Mouse (Mus musculus) liver, postnatal 0 days (tissue): ENCODE measurements around the gene Rho. TPM values are rescaled to one million over a fixed set of nuclear protein-coding genes. Genes with fewer than 3 reads are reported as not detected.

Experiments used
- ATAC-seq: fragments of 200-750 bp; cut with Nextera tagmentation; 2 replicates; pipeline ENCODE4 v1.8.0; 2017; ENCODE audit warnings: mild to moderate bottlenecking, moderate library complexity
- DNase-seq: peaks from one replicate; pipeline ENCODE4 v3.0.0-alpha.2; 2016
- H3K27ac ChIP-seq: fragments of 300-500 bp; sonication (generic); 2 replicates; pipeline ENCODE4 v1.5.1; 2014; ENCODE audit warnings: antibody characterized with exemption, moderate library complexity, mild to moderate bottlenecking, low read depth
- H3K27me3 ChIP-seq: fragments of 300-500 bp; sonication (generic); 2 replicates; pipeline ENCODE4 v1.6.1; 2014; ENCODE audit warnings: low read length, control low read depth, mixed read lengths; ENCODE audit not compliant: insufficient read depth
- H3K36me3 ChIP-seq: fragments of 300-500 bp; sonication (generic); replicated peaks from 2 replicates; pipeline ENCODE4 v1.6.1; 2014; ENCODE audit warnings: mild to moderate bottlenecking, control low read depth, low read length, moderate library complexity, mixed read lengths; ENCODE audit not compliant: insufficient read depth
- H3K4me1 ChIP-seq: fragments of 300-500 bp; sonication (generic); 2 replicates; pipeline ENCODE4 v1.6.1; 2014; ENCODE audit warnings: antibody characterized with exemption, mild to moderate bottlenecking, control low read depth; ENCODE audit not compliant: insufficient read depth
- H3K4me2 ChIP-seq: fragments of 300-500 bp; sonication (generic); 2 replicates; pipeline ENCODE4 v1.6.1; 2014; ENCODE audit warnings: low read depth, mild to moderate bottlenecking, low read length, moderate library complexity, mixed read lengths
- H3K4me3 ChIP-seq: fragments of 300-500 bp; sonication (generic); 2 replicates; pipeline ENCODE4 v1.5.1; 2014; ENCODE audit warnings: low read depth, low read length
- H3K9ac ChIP-seq: fragments of 300-500 bp; sonication (generic); replicated peaks from 2 replicates; pipeline ENCODE4 v1.6.1; 2014; ENCODE audit warnings: mild to moderate bottlenecking, moderate library complexity
- H3K9me3 ChIP-seq: fragments of 300-500 bp; sonication (generic); 2 replicates; pipeline ENCODE4 v1.6.1; 2016; ENCODE audit warnings: mild to moderate bottlenecking, control low read depth, low read length, mixed read lengths
- CTCF ChIP-seq: sonication (generic); IDR thresholded peaks from 2 replicates; pipeline ENCODE4 v1.5.1; 2016; ENCODE audit warnings: antibody characterized with exemption, low read depth
- EP300 ChIP-seq: IDR thresholded peaks from 2 replicates; pipeline ENCODE4 v1.6.1; 2016; ENCODE audit warnings: antibody characterized with exemption, low read depth, mild to moderate bottlenecking
- WGBS: fragments of 180-500 bp; shearing (Covaris S2); extraction: QIAGEN DNeasy Blood & Tissue Kit; methylation state at CpG from one replicate; pipeline ENCODE4 v1.1.7; 2014; ENCODE audit not compliant: insufficient replicate concordance; 5-methylcytosine and 5-hydroxymethylcytosine counted together
- polyA plus RNA-seq: library from polyadenylated mRNA; unstranded; fragments of >200 nt; fragmentation: Nextera tagmentation; extraction: Ambion mirVana; gene quantifications from 2 replicates; pipeline ENCODE4 v1.2.1, GENCODE M21; 2015

Gene Rho
- polyA plus RNA-seq, 1 experiment from 2014 or later: not detected

DNA sequence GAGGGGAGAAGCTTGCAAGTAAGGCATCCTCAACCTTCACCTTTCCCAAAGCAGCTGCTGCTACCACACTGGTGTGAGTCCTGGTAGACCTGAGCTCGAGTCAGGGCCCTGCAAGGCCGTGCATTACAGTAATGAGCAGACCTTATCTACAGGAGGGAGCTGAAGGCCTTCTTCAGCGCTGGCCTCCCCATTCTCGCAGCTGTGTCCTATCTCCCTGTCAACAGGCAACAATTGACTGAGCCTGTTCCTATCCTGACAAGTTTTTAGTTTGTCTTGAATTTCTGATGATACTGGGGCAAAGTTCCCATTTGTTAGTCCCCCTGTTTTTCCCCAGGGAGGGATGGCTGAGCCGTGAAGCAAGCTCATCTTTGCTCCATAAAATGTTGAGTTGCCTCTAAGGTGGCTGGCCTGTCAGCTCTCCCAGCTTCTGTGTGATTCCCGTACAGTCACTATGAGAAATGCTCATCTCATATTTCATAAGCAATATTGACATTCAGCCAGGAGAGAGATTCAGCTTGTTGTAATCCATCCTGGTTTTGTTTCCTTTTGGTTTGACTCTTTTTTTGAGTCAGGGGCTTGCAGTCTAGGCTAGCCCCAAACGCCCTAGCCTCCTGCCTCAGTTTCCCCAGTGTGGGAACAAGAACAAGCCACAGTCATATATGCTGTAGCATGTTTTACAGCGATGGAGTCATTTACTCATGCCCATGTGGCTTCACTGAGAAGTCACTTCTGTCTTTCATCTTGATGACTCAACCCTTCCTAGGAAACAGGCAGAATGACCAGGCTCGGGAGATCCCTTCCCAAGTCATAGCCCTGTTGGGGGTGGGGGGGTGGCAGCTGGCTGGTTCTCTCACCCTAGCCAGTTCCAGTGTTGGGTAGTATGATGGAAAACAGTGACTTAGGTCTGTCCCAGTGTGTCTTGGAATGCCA is 12.2 kb downstream of the Rho start:
- Histone ChIP-seq H3K9me3 (no peaks in the 10 kb centered on the region), H3K4me2 (no peak overlapping the region), H3K27me3 (no peaks in the 10 kb centered on the region), H3K4me1 (peaks cover 10% of the 10 kb centered on the region), H3K9ac (no peak overlapping the region), H3K27ac (no peak overlapping the region), H3K36me3 (no peaks in the 10 kb centered on the region), H3K4me3 (no peak overlapping the region)
- ATAC-seq (no peak), DNase-seq (no peak)
- TF ChIP-seq EP300 (no peak), CTCF (no peak)
- WGBS: 50% methylated on average over 9 of the region's 9 CpGs

DNA sequence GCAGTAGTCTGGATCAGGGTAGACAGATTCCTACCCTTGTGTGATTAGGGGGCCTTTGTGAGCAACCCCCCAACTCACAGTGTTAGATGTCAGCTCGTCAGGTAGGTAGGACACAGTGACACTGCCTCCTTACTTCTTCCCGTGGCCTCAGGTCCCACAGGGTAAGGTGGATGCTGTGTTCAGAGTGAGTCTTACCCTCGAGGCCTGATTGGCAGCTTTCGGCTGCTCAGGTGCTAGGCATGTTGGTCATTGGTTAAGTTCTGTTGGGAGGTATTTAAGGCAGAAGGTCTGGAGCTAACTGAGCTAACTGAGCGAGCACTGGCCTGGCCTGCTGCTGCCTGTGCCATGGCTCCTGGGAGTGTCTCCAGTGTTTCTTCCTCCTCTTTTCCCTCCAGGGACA is 13.1 kb downstream of the Rho start, which contains the start of gene H1foo:
H1foo (plus strand) TSS at position 301 of the 400 bp plus-strand sequence.
- DNase-seq (no peak), ATAC-seq (no peak)
- Histone ChIP-seq H3K27me3 (no peaks in the 10 kb centered on the region), H3K4me1 (peaks cover 10% of the 10 kb centered on the region), H3K4me2 (no peak within 1 kb of the TSS), H3K9me3 (no peaks in the 10 kb centered on the region), H3K9ac (no peak within 1 kb of the TSS), H3K4me3 (no peak within 1 kb of the TSS), H3K36me3 (no peaks in the 10 kb centered on the region), H3K27ac (no peak within 1 kb of the TSS)
- TF ChIP-seq CTCF: no peak
- no peak for TF ChIP-seq EP300
- WGBS: 70% methylated on average over 5 of the region's 5 CpGs

DNA sequence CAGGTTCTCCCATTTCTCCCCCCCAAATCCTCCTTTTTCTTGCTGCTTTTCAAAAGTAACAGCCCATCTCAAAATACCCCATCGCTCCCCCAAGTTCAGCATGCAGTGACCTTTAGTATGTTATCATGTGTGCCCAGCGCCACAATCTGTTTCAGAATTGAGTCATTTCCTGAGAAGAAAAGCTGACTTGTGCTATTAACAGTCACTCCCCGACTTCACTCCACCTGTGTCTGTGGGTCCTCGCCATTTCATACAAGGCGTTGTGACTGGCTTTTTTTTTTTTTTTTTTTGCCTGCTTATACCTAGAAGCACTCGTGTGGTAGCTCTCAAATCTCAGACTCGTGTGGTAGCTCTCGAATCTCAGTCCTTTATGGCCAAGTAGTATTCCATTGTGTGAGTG is 14.1 kb downstream of the Rho start:
- DNase-seq: no peak
- 42% methylated on average over 8 of the region's 8 CpGs for WGBS

DNA sequence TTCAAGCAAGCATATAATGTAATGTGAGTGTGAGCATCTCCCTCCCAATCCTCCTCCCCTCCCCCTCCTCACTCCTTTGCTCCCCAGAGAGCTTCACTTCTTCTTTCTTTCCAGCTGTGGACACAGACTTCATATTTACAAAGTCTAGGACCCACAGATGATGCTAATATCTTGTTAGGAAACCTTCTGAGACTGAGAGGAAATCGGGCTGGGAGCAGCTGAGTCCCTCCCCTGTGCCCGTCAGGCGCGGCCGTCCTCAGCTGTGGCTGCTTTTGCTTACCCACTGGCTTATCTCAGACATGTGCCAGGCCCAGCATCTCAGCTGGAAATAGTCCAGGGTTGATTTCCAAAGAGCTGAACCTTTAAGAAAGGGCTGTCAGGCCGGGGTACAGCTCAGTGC is 14.8 kb downstream of the Rho start:
- TF ChIP-seq EP300: no peak
- no peak for TF ChIP-seq CTCF
- Histone ChIP-seq H3K36me3 (no peaks in the 10 kb centered on the region), H3K4me1 (peaks cover 2% of the 10 kb centered on the region; the same call in 1 of the 2 replicates), H3K9me3 (no peaks in the 10 kb centered on the region), H3K9ac (no peak overlapping the region), H3K4me3 (no peak overlapping the region), H3K4me2 (no peak overlapping the region), H3K27me3 (no peaks in the 10 kb centered on the region), H3K27ac (no peak overlapping the region)
- DNase-seq: no peak
- no peak for ATAC-seq
- WGBS: 19% methylated on average over 6 of the region's 6 CpGs

More for the DNA sequence above, 14.1 kb downstream of the Rho start:
- ATAC-seq: no peak
- Histone ChIP-seq H3K27ac (no peak overlapping the region), H3K27me3 (no peaks in the 10 kb centered on the region), H3K9ac (no peak overlapping the region), H3K4me1 (peaks cover 9% of the 10 kb centered on the region), H3K4me2 (no peak overlapping the region), H3K9me3 (no peaks in the 10 kb centered on the region), H3K4me3 (no peak overlapping the region), H3K36me3 (no peaks in the 10 kb centered on the region)
- TF ChIP-seq CTCF (no peak), EP300 (no peak)

DNA sequence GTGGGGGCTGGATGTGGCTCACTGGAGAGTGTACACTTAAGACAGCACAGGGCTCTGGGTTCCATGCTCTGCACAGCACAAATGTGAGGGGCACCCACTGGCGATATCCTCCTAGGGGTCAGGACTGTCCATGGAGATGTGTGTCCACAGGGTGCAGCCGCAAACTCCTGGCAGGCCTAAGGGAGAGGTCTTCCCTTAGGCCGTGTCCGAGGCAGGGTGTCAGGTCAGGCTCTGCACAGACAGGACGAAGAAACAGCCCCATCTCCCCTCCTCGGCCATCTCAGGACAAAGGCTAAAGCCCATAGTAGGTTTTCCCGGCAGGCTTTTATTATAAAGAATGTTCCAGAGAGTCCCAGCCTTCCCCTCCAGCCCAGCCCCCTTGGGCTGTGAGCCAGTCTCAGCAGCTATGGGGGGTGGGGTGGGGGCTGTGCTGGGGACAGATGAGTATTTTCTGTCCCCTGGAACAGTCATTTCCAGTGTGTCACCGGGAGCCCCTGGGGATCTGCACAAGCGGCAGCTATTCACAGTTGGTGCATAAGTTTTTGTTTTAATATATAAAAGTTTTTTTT is 23.0 kb downstream of the Rho start:
- Histone ChIP-seq H3K9me3 (no peaks in the 10 kb centered on the region), H3K27ac (no peak overlapping the region), H3K4me1 (peaks cover 5% of the 10 kb centered on the region), H3K4me2 (no peak overlapping the region), H3K4me3 (no peak overlapping the region), H3K9ac (no peak overlapping the region), H3K36me3 (no peaks in the 10 kb centered on the region), H3K27me3 (no peaks in the 10 kb centered on the region)
- 83% methylated on average over 9 of the region's 9 CpGs for WGBS
- DNase-seq (no peak), ATAC-seq (no peak)
- TF ChIP-seq CTCF: no peak
- TF ChIP-seq EP300: no peak

DNA sequence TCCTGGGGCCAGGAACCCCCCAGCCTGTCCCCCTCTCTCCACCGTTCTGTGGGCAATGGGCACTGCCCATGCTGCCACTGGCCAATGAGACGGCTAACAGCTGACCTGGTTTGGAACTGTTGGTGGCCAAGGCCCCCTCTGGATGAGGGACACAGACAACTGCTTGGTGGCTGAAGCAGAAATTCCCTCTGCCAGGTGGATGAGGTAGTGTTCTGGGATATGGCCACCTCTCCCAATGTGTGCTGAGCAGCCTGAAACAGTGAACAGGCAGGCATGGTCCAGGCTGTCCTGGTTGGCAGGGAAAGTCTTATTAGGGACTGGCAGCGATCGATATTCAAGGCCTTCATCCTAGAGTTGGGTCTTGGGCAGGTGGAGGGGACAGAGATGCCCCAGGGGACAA is 23.6 kb downstream of the Rho start:
- Histone ChIP-seq H3K4me3 (no peak overlapping the region), H3K36me3 (no peaks in the 10 kb centered on the region), H3K4me1 (peaks cover 5% of the 10 kb centered on the region), H3K27ac (no peak overlapping the region), H3K27me3 (no peaks in the 10 kb centered on the region), H3K9me3 (no peaks in the 10 kb centered on the region), H3K4me2 (no peak overlapping the region), H3K9ac (no peak overlapping the region)
- DNase-seq: no peak
- 86% methylated on average over 4 of the region's 4 CpGs for WGBS
- no peak for TF ChIP-seq CTCF
- TF ChIP-seq EP300: no peak
- no peak for ATAC-seq
